ENCODE assay signal across 7 mouse cellular contexts in genomic region chr11:73049335-73049734, GRCm38 (mm10). TPM values are rescaled to one million over a fixed set of nuclear protein-coding genes. Genes with fewer than 3 reads are reported as not detected.
A peak's percentile ranks its signal among the peaks of the same experiment; 100 is the strongest.
DNase-seq lines count a peak whose midpoint lies in the region; ATAC-seq and TF ChIP-seq lines count a peak whose summit lies in the region.

No protein-coding gene starts in this region.

- intact Hi-C loops in gastrocnemius, adult 2 months (cut with DNase I) = loop anchor here (2.0 to 5.0 kb wide), 2 partner anchors 43 to 122 kb away; no protein-coding TSS in a partner anchor
- intact Hi-C loops in left cerebral cortex, postnatal 10 days (cut with DNase I) = no loop called here

- no peaks in the 10 kb centered on the region for H3K9me3 ChIP-seq in hindbrain, embryonic 16.5 days (ENCODE audit: control insufficient read depth, low read length)
- H3K9me3 ChIP-seq in megakaryocyte, embryonic 14.5 days = no peaks in the 10 kb centered on the region

- no peak overlapping the region; the same call in 1 of the 2 replicates for H3K27ac ChIP-seq in gastrocnemius, adult 2 months
- H3K27ac ChIP-seq in hindbrain, embryonic 16.5 days (ENCODE audit: low read depth, low read length) = no peak overlapping the region

- H3K4me3 ChIP-seq in gastrocnemius, adult 2 months = peak overlapping the region; percentile 49
- H3K4me3 ChIP-seq in hindbrain, embryonic 16.5 days (ENCODE audit: low read length) = peak overlapping the region; percentile 80
- H3K4me3 ChIP-seq in megakaryocyte, embryonic 14.5 days (replicated peaks) = peak overlapping the region; percentile 94

- peak overlapping the region; percentile 72 for H3K4me2 ChIP-seq in hindbrain, embryonic 16.5 days (ENCODE audit: low read length)

- 2% methylated on average over 4 of the region's 4 CpGs for WGBS in hindbrain, embryonic 16.5 days

- no peak for ATAC-seq in hindbrain, embryonic 16.5 days

- TF ChIP-seq CTCF in gastrocnemius, adult 2 months (IDR thresholded peaks at IDR 0.05) = peak; percentile 97

- H3K4me1 ChIP-seq in hindbrain, embryonic 16.5 days (ENCODE audit: control insufficient read depth, insufficient read depth, low read depth, low read length) = peaks cover 14% of the 10 kb centered on the region
- H3K4me1 ChIP-seq in megakaryocyte, embryonic 14.5 days = peaks cover 36% of the 10 kb centered on the region

- DNase-seq in adrenal gland, adult 18-20 months (ENCODE audit: low spot score in 2 of 2) = peak; percentile 74 to 80
- DNase-seq in cerebellum, postnatal 36 days = peak; percentile 80 to 84
- DNase-seq in gastrocnemius, adult 2 months = peak; percentile 79
- peak; percentile 66 to 76 for DNase-seq in left cerebral cortex, postnatal 10 days (ENCODE audit: extremely low spot score in 1 of 2, low spot score in 2 of 2)
- peak; percentile 84 for DNase-seq in right cerebral cortex, postnatal 14 days

- no peaks in the 10 kb centered on the region for H3K27me3 ChIP-seq in hindbrain, embryonic 16.5 days (replicated peaks; ENCODE audit: control insufficient read depth, insufficient read depth, low read length)
- H3K27me3 ChIP-seq in megakaryocyte, embryonic 14.5 days (replicated peaks) = no peaks in the 10 kb centered on the region

- H3K9ac ChIP-seq in hindbrain, embryonic 16.5 days (ENCODE audit: low read depth, low read length) = peak overlapping the region; percentile 43; the same call in 1 of the 2 replicates

- 0 out of 2 replicates have a peak, but pooled peaks cover 7% of the 10 kb centered on the region for H3K36me3 ChIP-seq in hindbrain, embryonic 16.5 days (ENCODE audit: control insufficient read depth, insufficient read depth, low read length)
- peaks cover 49% of the 10 kb centered on the region for H3K36me3 ChIP-seq in megakaryocyte, embryonic 14.5 days (replicated peaks; ENCODE audit: low read length)

RNA-seq across cellular contexts. Expression of gene Ncbp3, which starts 1.8 kb away (rescaled TPM):
- total RNA-seq in adrenal gland, adult 18-20 months (2021) = 10 to 100 TPM in 1 of 2 experiments, 1 to 10 TPM in 1; 9.2 to 10.5 TPM
- 1 to 10 TPM; 3.2 to 3.9 TPM for total RNA-seq in gastrocnemius, adult 2 months (2021)
- polyA plus RNA-seq in hindbrain, embryonic 16.5 days (2015; fragmentation: Nextera tagmentation; extraction: Ambion mirVana) = 8.3 and 9.2 TPM in 2 replicates
- total RNA-seq in left cerebral cortex, postnatal 10 days (2021) = 1 to 10 TPM; 8.3 to 9.1 TPM
- polyA plus RNA-seq in megakaryocyte, embryonic 14.5 days (2012; ENCODE audit: insufficient read depth, low replicate concordance) = 1.7 TPM in 1 of 2 replicates, not detected in the other

RNA-seq across cellular contexts. Expression of gene Camkk1, which starts 30.5 kb away (rescaled TPM):
- total RNA-seq in adrenal gland, adult 18-20 months (2021) = 1 to 10 TPM; 2.5 to 4.5 TPM
- total RNA-seq in gastrocnemius, adult 2 months (2021) = under 1 TPM; 0.43 to 0.89 TPM
- polyA plus RNA-seq in hindbrain, embryonic 16.5 days (2015; fragmentation: Nextera tagmentation; extraction: Ambion mirVana) = 35.8 TPM in 2 replicates
- 10 to 100 TPM; 33.6 to 34.1 TPM for total RNA-seq in left cerebral cortex, postnatal 10 days (2021)
- polyA plus RNA-seq in megakaryocyte, embryonic 14.5 days (2012; ENCODE audit: insufficient read depth, low replicate concordance) = 6.5 and 19.1 TPM in 2 replicates

RNA-seq across cellular contexts. Expression of gene Itgae, which starts 41.0 kb away (rescaled TPM):
- total RNA-seq in adrenal gland, adult 18-20 months (2021) = 1 to 10 TPM in 1 of 2 experiments, under 1 TPM in 1; 0.33 to 1.1 TPM
- under 1 TPM; 0.08 to 0.17 TPM for total RNA-seq in gastrocnemius, adult 2 months (2021)
- 0.19 and 0.33 TPM in 2 replicates for polyA plus RNA-seq in hindbrain, embryonic 16.5 days (2015; fragmentation: Nextera tagmentation; extraction: Ambion mirVana)
- under 1 TPM; 0.19 to 0.22 TPM for total RNA-seq in left cerebral cortex, postnatal 10 days (2021)
- polyA plus RNA-seq in megakaryocyte, embryonic 14.5 days (2012; ENCODE audit: insufficient read depth, low replicate concordance) = 0.31 TPM in 1 of 2 replicates, not detected in the other

RNA-seq across cellular contexts. Expression of gene P2rx1, which starts 50.4 kb away (rescaled TPM):
- total RNA-seq in adrenal gland, adult 18-20 months (2021) = under 1 TPM; 0.56 to 0.83 TPM
- total RNA-seq in gastrocnemius, adult 2 months (2021) = under 1 TPM; 0.15 to 0.56 TPM
- polyA plus RNA-seq in hindbrain, embryonic 16.5 days (2015; fragmentation: Nextera tagmentation; extraction: Ambion mirVana) = 0.31 and 0.45 TPM in 2 replicates
- total RNA-seq in left cerebral cortex, postnatal 10 days (2021) = 1 to 10 TPM in 1 of 2 experiments, under 1 TPM in 1; 0.87 to 1.0 TPM
- polyA plus RNA-seq in megakaryocyte, embryonic 14.5 days (2012; ENCODE audit: insufficient read depth, low replicate concordance) = 400 TPM in 2 replicates

Comparison
In these comparisons a context has a peak if more than half of its experiments do, and no peak if none do; other contexts are left out.
1. RNA of gene Camkk1, which starts 30.5 kb away (total RNA-seq): 33.6 to 34.1 TPM in left cerebral cortex, postnatal 10 days; 2.5 to 4.5 TPM in adrenal gland, adult 18-20 months and 0.43 to 0.89 TPM in gastrocnemius, adult 2 months; every median in the first group is over 4 times any median in the second.
2. Peak in every context shown above with its lines, with median percentiles within 50 percentile points of each other: DNase-seq and H3K4me3 ChIP-seq.